Mouse (Mus musculus) adipocyte (in vitro differentiated cells): Measurements from ENCODE around the gene Prkch.

ENCODE experiments used
- DNase-seq: peaks from one replicate; pipeline ENCODE4 v3.0.0-alpha.2; 2016; ENCODE audit warnings: low spot score

Gene Prkch

DNA sequence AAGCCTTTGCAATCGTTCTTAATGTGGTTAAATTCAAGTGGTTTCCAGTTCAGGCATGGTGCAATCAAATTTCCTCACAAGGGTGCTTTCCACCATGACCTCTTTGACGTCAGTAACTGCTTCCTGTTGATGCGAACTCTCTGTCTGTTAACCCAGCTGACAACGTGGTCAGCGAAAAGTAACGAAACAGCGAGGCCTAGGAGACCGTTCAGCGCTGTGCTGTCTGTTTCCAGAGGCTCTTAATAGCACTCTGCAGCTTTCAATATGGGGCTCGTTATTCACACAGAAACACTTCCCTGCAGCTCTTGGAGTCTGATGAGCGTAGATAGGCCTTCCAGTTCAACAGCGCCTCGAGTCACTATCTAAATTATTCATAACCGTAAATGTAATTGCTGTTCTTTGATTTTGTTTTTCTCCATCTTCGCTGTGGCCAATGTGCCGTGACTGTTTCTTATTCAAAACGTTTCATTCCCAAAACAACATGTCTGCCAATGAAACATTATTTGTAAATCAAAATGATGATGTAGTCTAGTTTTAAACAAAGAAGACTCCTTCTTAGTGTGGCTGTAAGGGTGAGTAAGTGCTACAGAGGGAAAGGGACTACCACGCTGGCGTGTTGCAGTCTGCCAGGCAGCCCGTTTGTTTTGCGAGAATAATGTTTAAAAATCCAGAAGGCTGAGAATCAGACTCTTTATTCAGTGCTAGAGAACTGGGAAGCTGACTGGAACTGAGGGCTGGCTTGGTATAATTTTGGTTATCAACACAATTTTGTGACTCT, 131.5 kb downstream of the Prkch start:
- DNase-seq: peak; percentile 22

DNA sequence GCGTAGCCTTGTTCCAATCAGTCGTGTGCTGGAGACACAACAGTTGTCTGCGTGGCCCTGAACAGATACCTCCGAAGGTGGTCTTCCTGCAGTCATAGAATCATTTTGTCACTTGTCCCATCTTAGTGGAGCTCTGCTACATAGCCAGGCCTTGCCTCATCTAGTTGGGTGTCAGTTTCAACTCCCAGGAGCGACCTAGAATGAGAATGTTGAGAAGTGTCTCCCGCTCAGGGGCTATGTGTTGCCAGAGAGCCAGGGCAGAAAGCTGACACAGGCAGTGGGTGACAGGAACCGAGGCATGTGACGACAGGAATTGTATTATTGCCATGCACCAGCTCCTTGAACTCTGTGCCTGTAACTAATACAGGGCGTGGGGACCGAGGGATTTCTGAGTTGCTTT, 133.4 kb downstream of the Prkch start:
- DNase-seq: no peak

DNA sequence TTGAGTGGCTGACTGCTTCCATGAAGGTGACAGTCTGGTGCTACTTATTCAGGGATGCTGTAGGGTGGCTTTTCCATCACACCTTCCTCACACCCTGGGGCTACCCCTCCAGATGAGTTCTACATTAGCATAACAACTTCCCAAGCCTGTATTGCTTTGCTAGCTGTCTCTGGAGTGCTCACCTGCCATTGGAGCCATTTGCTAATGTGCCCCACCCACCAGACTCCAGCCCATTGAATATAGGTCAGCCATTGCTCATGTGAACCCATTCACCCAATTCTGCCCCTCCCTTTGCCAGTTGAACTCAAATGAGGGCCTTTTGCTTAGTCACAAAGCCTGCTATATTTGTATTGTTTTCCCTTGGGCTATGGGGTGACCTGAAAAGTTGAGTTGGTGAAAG, 135.2 kb downstream of the Prkch start:
- DNase-seq: no peak

DNA sequence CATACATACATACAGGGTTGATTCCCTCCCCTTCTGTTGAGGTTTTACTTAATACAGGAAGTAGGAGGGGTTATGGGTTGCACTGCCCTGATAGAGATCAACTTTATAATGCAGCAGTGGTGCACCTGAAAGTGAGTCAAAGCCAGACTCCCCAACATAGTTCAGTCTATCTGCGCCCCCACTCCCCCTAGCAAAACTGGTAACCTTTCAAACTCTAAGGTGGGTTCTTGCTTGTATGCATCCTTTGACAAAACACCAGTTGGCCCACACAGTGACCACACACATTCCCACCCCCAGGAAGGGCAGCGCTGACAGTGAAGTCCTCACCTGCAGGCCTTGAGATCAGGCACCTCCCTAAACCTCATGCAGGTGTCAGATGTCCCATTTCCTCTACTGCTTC, 135.9 kb downstream of the Prkch start:
- DNase-seq: no peak

DNA sequence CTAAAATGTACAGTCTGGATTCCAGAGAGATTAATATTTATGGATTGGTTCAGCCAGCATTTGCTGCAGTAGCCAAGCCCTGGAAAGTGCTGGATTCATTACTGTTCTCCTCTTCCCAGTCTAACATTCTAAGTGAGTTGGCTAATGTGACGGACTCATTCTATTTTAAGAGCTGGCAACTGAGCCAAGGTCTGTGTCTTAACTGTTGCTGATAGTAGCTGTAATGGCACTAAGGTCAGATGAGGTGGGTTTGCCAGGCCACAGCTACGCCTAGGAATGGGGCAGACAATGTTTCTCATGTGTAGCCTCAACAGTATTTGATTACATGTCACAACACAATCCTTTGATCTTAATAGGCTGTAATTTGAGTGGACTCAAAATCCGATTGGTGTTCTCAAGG, 137.5 kb downstream of the Prkch start:
- peak; percentile 79 for DNase-seq

DNA sequence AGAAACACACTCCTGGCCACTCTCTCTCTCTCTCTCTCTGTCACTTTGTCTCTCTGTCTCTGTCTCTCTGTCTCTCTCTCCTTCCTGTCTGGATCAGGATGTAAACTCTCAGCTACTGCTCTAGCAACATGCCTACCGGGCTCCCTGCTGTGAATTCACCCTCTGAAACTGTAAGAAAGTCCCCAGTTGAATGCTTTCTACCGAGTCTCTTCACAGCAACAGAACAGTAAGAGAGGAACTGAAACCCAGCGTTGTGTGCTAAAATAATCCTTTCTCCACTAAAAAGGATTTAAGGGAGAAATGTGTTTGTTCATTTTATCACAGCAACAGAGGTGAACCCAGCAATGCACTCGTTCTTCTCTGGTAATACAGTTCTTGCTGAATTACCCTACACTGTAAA, 138.5 kb downstream of the Prkch start:
- DNase-seq: no peak

DNA sequence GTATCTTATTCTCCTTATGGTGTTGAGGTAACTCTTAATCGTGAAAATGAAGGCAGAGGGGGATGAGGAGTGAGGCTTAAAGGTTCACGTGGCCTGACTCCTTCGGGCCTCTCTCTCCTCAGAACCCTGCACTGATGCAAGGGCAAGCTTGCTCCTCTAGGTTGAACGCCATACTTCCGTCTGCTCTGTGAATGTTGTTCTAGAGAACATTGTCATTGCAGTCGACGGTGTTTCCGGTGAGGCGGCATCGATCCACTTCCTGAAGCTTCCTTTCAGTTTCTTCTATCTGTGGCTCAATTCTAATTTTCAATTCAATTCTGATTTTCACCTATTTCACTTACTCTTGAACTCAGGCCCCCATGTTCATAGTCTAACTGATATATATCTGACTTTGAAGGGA, 139.3 kb downstream of the Prkch start:
- DNase-seq: no peak

DNA sequence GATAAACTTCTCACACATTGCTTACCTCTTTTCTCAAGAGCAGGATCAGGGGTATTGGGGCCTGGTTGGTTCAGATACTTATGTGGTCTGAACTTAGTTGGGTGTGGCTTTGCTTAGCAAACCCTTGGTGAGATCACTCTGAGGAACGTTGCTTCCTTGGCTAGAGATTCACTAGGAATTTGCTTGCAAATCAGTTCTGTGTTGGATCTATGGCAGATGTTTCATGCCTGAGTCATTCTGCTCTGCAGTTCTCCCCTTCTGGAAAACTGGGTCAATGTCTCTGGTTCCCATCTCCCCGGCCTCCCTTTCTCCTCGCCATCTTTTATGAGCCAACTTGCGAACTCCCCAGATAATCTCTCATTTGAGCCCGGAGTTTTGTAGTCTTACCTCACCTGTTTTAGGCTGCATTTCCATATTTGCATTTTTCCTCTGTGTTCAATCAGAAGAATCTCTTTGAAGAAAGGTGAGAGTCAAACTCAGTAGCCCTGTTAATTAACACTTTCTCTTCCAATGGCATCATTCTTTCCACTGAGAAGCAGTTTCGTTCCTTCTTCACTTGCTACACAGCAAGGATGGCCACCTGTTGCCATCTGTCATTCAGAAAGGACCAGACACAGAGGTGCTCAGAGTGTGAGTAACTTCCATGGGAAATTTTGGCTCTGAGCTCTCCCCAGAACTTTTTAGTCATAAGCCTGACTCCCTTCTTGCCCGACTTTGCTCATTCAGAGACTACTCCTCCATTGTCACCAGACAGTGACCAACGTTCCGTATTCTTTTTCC, 141.4 kb downstream of the Prkch start:
- no peak for DNase-seq

DNA sequence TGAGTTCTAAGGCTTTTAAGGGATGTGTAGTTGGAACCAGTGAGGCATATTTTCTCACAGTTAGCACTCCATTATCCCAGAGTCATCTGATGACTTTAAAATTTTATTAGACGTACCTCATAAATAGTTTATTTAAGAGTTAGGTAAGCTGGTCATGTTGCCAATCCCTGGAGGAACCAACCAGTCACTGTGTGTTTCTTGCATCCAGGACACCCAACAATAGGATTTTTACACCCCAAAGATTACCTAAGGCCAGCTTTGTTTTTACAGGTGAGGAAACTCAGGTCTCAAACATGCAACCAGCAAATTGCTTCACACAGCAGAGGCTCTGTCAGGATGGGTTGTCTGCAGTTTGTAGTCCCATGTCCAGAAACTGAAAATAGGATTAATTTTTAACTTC, 142.4 kb downstream of the Prkch start:
- no peak for DNase-seq

DNA sequence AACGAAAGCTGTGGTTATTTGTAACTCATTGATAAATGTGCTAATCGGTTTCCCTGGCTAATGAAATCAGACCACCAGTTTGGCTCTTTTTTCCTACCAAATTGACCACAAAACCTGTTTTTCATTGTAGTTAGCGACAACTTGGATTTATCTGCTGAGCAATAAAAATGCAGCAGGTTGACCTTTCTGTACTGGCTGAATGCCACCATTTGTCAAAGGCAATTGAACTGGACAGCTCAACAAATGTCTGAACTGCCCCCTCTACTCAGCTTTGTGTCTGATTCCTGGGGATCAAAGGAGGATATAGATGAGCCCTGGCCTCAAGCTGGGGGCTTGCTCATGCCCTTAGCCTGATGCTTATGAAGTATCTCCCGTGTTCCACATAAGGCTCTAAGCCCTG, 146.0 kb downstream of the Prkch start:
- DNase-seq: no peak

DNA sequence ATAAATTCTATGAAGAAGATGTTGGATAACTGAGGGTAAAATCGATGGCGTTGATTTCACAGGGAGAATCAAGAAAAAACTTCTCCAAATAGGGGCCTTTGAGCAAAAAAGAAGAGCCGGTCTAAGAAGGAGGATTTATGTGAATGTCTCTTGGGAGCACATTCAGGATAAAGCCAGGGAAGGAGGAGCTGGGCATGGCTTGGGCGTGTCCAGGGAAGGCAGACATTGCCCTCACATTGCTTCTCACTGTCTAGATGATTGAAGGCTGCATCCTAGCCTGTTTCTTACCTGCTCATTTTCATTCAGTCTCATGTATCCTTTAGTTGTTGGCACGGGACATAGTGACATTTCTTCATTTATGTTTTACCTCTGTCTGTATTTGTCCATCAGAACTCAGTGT, 146.5 kb downstream of the Prkch start:
- no peak for DNase-seq

DNA sequence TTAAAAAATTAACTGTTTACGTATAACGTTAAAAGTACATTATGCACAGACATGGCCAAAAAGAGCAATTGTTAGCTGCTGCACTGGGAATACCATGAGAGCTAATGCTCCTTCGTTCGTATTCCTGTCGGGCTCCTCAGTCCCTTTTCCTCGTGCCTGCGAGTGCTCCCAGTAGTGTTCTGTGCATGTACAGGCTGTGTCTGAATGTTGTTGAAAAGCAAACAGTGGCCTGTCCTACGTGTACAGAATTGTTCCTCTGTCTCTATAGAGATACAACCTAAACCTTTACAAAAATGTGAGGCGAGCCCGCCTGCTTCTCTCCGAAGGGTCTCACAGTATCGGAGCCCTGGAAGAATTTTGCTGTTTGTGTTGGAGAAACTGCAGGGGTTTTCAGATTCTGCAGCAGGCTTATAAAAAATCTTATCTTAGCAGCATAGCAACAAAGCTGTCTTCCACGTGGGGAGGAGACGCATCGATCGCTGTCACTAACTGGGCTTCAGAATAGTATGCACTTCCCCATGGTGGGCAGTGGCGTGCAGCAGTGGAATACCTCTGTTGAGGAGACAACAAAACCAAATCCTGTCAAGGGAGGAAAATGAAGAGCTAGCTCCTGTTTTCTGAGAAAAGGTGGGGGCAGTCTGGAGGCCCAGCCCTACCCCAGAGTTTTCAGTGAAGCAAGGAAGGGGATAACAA, 147.4 kb downstream of the Prkch start:
- DNase-seq: no peak

DNA sequence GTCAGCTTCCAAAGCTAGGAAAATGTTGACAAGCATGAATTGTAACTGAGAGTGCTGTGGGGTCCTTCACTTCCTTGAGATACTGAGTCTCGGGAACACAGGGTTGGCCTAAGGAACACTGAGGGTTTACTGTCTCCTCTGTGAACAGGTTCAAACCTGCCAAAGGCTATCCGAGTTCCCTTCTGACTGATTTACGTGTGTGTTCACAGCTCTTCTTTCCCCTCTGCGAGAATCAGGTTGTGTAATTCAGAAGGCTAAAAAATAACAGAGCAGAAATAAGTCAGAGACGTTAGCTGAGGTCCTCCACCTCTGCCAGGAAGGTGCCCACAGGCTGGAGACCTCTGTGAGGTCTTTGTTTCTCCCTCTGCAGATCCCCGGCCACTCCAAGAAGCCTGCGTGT, 148.3 kb downstream of the Prkch start:
- peak; percentile 36 for DNase-seq

DNA sequence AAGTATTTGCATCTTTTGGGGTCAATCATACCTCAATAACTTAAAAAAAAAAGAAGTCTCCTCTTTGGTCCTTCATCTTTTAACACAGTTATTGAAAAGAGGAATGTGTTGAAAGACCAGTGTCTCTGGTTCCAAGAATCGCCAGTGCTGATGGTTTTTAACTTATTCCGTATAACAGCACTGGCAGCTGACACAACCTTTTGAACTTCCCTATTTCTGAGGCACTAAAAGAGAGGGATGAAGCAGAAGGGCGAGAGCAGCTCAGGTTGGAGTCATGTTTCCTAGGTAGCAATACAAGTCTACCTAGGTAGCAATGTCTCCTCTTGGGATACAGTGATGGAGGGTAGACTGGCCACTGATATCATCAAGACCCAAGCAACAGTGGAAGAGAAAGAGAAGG, 152.3 kb downstream of the Prkch start:
- DNase-seq: no peak

DNA sequence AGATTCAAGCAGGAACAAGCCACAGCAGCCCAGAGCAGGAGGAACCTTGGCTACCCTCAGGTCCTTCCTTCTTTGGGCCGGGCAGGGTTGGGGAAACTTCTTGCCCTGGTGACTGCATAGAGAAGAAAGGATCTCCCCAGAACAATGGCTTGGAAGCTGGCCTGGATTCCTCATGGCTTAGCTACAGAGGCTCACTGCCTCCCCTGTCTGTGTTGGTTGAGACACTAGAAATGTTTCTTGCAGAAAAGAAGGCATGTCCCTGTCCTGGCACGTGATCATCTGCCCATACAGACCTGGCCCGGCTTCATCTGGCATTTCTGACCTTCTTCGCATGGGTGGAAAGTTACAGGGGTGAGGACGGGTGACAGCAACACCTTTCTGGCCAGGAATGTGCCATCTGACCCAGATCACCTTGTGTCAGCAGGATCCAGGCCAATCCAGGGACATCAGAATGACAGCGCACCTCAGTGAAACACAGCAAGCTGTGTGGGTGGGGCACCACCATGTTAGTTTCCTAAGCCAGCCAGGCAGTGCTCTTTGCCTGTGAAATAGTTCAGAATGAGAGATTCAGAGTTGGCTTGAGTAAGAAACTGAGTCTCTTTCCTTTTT, 155.1 kb downstream of the Prkch start:
- no peak for DNase-seq

DNA sequence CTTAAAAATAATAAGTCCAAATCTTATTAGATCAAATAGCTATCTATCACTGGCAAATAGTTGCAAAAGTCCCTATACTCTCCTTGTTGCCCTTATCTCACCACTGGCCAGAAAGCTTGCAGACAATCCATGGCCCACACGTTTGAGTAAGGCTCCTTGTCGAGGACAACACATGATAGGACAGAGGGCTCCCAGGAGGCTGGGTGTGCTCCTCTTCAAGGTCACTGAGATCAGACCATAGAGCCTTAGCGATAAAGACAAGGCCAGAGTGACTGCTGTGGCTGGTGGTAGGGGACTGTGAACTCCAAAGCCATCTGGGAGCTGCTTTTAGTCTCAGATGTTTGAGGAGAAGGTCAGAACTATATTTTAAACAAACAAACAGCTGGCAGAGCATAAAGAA, 158.0 kb downstream of the Prkch start:
- DNase-seq: no peak

DNA sequence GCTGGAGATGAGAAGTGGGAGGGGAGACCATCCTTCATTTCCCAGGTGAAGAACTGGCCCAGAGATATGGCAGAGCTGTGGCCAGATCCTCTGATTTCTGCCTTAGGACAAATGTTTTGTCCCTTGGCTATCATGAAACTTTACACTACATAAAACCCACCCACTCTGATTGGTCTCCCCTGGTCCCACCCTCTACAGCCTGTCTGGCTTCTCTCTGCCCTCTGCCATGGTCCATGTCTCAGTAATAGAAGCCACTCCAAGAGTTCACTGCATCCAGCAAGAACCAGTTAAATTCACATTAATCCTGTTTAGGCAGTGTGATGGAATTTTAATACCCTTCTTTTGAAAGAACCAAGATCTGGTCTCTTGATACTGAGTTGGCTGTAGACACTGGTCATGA, 158.5 kb downstream of the Prkch start:
- DNase-seq: no peak

DNA sequence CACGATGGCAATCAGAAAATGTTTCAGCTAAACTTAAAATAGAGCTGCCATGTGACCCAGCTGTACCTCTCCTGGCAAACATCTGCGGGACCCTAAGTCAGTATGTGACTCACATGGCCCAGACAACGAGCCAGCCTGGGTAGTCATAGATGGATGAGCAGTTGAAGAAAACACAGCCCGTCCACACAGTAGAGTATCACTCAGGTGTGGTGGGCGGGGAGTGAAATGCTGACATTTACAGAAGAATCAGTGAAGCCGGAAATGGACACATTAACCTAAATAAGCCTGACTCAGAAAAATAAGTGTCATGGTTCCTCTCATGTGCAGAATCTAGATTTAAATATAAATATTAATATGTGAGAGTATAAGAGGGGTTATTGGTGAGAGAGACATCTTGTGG, 161.5 kb downstream of the Prkch start:
- DNase-seq: no peak

DNA sequence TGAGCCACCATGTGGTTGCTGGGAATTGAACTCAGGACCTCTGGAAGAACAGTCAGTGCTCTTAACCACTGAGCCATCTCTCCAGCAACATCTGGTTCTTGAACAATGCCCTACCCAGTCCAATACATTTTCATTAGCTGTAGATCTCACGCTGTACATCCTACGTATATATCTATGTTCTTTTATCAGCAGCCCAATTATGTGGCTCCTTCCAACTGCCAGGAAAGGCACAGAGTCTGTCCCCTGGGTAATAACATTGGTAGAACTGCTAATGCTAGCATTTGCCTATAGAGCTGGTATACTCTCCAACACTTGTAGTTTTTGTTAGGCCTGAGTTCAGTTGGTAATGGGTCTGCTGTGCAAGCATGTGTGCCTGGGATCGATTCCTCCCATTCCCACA, 163.8 kb downstream of the Prkch start:
- no peak for DNase-seq

DNA sequence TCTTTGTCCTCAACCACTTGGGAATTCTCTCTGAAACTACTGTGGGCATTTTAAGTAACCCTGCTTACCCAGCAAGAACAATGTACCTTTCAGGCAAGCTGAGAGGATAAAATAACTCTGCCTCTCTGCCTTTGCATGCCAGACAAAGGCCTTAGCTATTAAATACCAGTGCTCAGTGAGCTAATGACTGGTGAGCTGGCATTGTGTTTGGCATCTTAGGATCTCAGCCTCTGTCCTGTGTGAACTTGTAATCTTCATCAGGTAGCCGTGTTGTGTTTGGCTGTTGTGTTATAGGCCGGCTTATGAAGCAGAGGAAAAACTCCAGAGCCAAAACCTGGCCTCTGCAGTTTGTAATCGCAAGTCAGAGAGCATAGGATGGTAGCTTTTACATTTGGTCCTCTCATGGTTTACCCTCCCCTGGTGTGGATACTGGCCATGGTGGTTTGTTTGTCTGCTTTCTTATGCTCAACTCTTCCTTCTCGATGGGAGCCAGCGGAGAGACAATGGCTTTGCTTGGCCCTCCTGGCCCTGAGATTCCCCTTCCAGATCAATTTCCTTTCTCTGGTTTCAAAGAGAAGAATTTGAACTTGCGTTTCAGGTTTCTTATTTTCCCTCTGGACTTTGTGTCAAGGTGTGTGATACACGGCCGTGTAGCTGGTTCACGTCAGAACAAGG, 170.0 kb downstream of the Prkch start:
- no peak for DNase-seq

DNA sequence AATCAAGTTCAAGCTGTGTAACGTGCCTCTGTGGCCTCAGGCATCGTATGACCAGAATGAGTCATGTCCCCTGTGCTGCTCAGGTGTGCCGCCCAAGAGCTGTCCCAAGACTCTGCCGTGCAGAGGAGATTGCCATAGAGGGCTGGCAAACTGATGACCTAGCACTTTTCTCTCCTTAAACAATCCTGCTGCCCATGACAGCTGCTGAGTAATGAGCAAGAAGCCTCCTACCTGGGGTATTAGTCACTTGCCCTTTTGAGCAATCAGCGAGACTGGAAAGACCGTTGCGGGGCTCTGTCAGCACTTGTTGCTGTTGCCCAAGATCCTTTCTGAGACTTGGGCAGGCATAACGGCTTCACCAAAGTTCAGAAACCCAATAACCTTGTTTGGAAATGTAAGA, 171.1 kb downstream of the Prkch start:
- no peak for DNase-seq

DNA sequence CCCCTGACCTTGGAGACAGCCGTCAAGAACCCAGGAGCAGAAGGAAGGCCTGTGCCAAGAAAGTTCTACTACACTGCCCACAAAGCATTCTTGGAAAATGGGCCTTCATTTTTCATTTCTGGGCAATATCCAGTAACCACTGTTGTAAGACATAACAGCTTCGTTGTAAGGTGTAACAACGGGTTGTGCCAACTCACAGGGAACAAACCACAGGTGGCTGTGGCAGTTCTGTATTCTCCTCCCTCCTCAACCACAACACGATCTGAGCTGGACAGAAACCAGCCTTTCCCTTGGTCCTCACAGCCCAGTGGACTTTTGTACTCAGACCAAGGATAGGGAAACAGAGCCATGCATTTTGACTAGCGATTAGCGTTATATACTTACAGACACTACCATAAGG, 171.9 kb downstream of the Prkch start:
- DNase-seq: no peak
